Comparison of ENCODE assay signal across 8 mouse cellular contexts in genomic region chr6:67200715-67201322, GRCm38 (mm10). TPM values are rescaled to one million over a fixed set of nuclear protein-coding genes. Genes with fewer than 3 reads are reported as not detected.
DNase-seq lines count a peak whose midpoint lies in the region.

No protein-coding gene starts in this region.

- intact Hi-C loops in heart, postnatal 25 days (cut with DNase I), result no loop called here

- peak; percentile 92 for DNase-seq in heart, adult 11 months
- DNase-seq in heart, adult 8-10 months (ENCODE audit: low spot score), result no peak
- peak; percentile 28 for DNase-seq in right cerebral cortex, adult 18-20 months
- DNase-seq in right cerebral cortex, postnatal 25 days, result no peak
- DNase-seq in heart, postnatal 25 days (ENCODE audit: low spot score), result peak; percentile 19
- DNase-seq in kidney, adult 11 months, result no peak
- DNase-seq in kidney, adult 9 months, result no peak
- no peak for DNase-seq in retina, postnatal 1 day

RNA-seq across cellular contexts. Expression of gene Serbp1, which starts 37.2 kb away (rescaled TPM):
- total RNA-seq in heart, adult 8-10 months (2022), result 100 to 1,000 TPM; 155 to 268 (median 219) TPM
- total RNA-seq in heart, postnatal 25 days (2021), result 100 to 1,000 TPM; 191 to 213 TPM

Comparison
In these comparisons a context has a peak if more than half of its experiments do, and no peak if none do; other contexts are left out.
1. DNase-seq: peak in heart, adult 11 months (single experiment), right cerebral cortex, adult 18-20 months (single experiment) and heart, postnatal 25 days (single experiment); none in heart, adult 8-10 months (single experiment), right cerebral cortex, postnatal 25 days (single experiment), kidney, adult 11 months (single experiment), kidney, adult 9 months (single experiment) and retina, postnatal 1 day (single experiment).